Mouse (Mus musculus): ENCODE data around the gene Klhdc8b. TPM values are rescaled to one million over a fixed set of nuclear protein-coding genes. Genes with fewer than 3 reads are reported as not detected.

Klhdc8b gene
- total RNA-seq, 2 experiments from 2014 or later = 20.4 to 22.3 TPM

Other genes starting within 250 kb of the Klhdc8b start
- 100 to 1,000 TPM; 136 to 137 TPM for gene Dag1, start 197.6 kb downstream of the Klhdc8b start, total RNA-seq (2021)
- gene Nicn1, start 171.2 kb downstream of the Klhdc8b start, total RNA-seq (2021) = 10 to 100 TPM; 19.0 to 29.2 TPM
- gene Amt, start 164.7 kb downstream of the Klhdc8b start, total RNA-seq (2021) = 1 to 10 TPM; 4.2 to 5.8 TPM
- 100 to 1,000 TPM; 356 to 357 TPM for gene Rhoa, start 155.5 kb downstream of the Klhdc8b start, total RNA-seq (2021)
- gene Tcta, start 155.4 kb downstream of the Klhdc8b start, total RNA-seq (2021) = 10 to 100 TPM; 36.1 to 36.2 TPM
- 100 to 1,000 TPM; 551 to 749 TPM for gene Gpx1, start 122.7 kb downstream of the Klhdc8b start, total RNA-seq (2021)
- gene Usp4, start 113.7 kb downstream of the Klhdc8b start, total RNA-seq (2021) = 100 to 1,000 TPM; 107 to 126 TPM
- 1 to 10 TPM; 1.5 to 2.1 TPM for gene 1700102P08Rik, start 68.8 kb downstream of the Klhdc8b start, total RNA-seq (2021)
- not detected for gene Ccdc36, start 33.1 kb downstream of the Klhdc8b start, total RNA-seq (2021)
- not detected for gene BC048562, start 25.1 kb downstream of the Klhdc8b start, total RNA-seq (2021)
- gene Ccdc71, start 1.1 kb downstream of the Klhdc8b start, total RNA-seq (2021) = 10 to 100 TPM; 25.6 to 42.3 TPM
- gene Lamb2, start 18.2 kb upstream of the Klhdc8b start, total RNA-seq (2021) = 100 to 1,000 TPM; 107 to 134 TPM
- gene Usp19, start 29.0 kb upstream of the Klhdc8b start, total RNA-seq (2021) = 100 to 1,000 TPM; 172 to 248 TPM
- 100 to 1,000 TPM; 144 to 180 TPM for gene Qars, start 46.1 kb upstream of the Klhdc8b start, total RNA-seq (2021)
- 100 to 1,000 TPM in 1 of 2 experiments, 10 to 100 TPM in 1; 91.5 to 107 TPM for gene Qrich1, start 55.2 kb upstream of the Klhdc8b start, total RNA-seq (2021)
- 100 to 1,000 TPM in 1 of 2 experiments, 10 to 100 TPM in 1; 99.7 to 135 TPM for gene Impdh2, start 98.7 kb upstream of the Klhdc8b start, total RNA-seq (2021)
- gene Ndufaf3, start 105.9 kb upstream of the Klhdc8b start, total RNA-seq (2021) = 10 to 100 TPM; 50.8 to 51.0 TPM
- 10 to 100 TPM; 64.6 to 81.8 TPM for gene Dalrd3, start 108.3 kb upstream of the Klhdc8b start, total RNA-seq (2021)
- gene Wdr6, start 117.2 kb upstream of the Klhdc8b start, total RNA-seq (2021) = 10 to 100 TPM; 93.9 to 96.2 TPM
- 1 to 10 TPM; 6.2 to 7.9 TPM for gene P4htm, start 136.1 kb upstream of the Klhdc8b start, total RNA-seq (2021)
- 10 to 100 TPM; 61.2 to 63.0 TPM for gene Arih2, start 187.8 kb upstream of the Klhdc8b start, total RNA-seq (2021)
- gene Slc25a20, start 200.5 kb upstream of the Klhdc8b start, total RNA-seq (2021) = 100 to 1,000 TPM; 125 to 212 TPM
- 10 to 100 TPM; 33.1 to 43.5 TPM for gene Prkar2a, start 227.7 kb upstream of the Klhdc8b start, total RNA-seq (2021)

All from adrenal gland, adult 18-20 months (tissue).